Mouse (Mus musculus): ENCODE results near the gene Pop5. TPM values are rescaled to one million over a fixed set of nuclear protein-coding genes. Genes with fewer than 3 reads are reported as not detected.
A peak's percentile ranks its signal among the peaks of the same experiment; 100 is the strongest.

Pop5 gene
- polyA plus RNA-seq, 1 experiment = 79.9 TPM

DNA sequence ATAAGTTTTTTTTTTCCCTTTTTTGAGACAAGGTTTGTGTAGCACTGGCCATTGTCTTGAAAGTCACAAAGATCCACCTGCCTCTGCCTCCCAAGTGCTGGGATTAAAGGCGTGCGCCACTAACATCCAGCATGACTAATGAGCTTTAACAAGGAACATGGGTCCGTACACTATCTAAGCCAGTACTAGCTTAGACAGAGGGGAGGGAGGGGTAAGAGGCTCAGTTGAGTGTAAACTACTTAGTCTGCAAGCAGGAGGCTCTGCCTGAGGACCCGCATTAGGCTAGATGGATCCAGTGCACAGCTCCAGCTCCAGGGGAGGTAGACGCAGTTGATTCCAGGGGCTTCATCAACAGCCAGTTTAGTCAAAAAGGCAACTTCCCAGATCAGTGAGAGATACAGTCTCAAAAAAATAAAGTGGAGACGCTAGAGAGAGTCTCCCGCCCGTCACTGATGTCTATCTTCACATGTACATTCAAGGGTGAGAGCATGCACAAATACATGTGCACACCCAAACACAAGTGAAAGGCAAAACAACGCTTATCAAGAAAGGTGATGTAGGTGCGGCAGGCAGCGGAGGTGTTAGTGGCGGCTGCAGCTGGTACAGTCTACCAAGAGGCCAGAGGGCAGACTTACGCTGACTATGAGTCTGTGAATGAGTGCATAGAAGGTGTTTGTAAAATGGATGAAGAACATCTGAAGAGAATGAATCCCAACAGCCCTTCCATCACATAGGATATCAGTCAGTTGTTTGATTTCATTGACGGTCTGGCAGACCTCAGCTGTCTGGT, 27.1 kb downstream of the Pop5 start:
- no peak overlapping the region for H3K27ac ChIP-seq (ENCODE audit: insufficient read depth, low read length)
- H3K36me3 ChIP-seq (ENCODE audit: control insufficient read depth, insufficient read depth, low read length, poor library complexity, severe bottlenecking) = peaks cover 43% of the 10 kb centered on the region
- no peak overlapping the region for H3K4me3 ChIP-seq (ENCODE audit: low read depth, low read length)
- no peaks in the 10 kb centered on the region for H3K9me3 ChIP-seq (replicated peaks; ENCODE audit: control insufficient read depth, insufficient read depth, low read length, poor library complexity, severe bottlenecking)
- TF ChIP-seq CTCF (IDR thresholded peaks at IDR 0.05; ENCODE audit: low read depth, low read length) (no peak), EP300 (IDR thresholded peaks at IDR 0.05; ENCODE audit: insufficient read depth, low read depth, low read length) (no peak), POLR2A (IDR thresholded peaks at IDR 0.05; ENCODE audit: insufficient read depth, low read length) (no peak)
- H3K4me1 ChIP-seq (ENCODE audit: control insufficient read depth, insufficient read depth, low read length) = peaks cover 2% of the 10 kb centered on the region
- H3K27me3 ChIP-seq (ENCODE audit: control insufficient read depth, insufficient read depth, low read length, poor library complexity, severe bottlenecking) = no peaks in the 10 kb centered on the region
- no peak overlapping the region for H3K9ac ChIP-seq (ENCODE audit: low read depth, poor library complexity, severe bottlenecking)

GRCm38 (mm10) chr5:115266340-115266739, 30.7 kb downstream of the Pop5 start:
- Histone ChIP-seq H3K9ac (ENCODE audit: low read depth, poor library complexity, severe bottlenecking) (no peak overlapping the region), H3K4me3 (ENCODE audit: low read depth, low read length) (no peak overlapping the region), H3K27ac (ENCODE audit: insufficient read depth, low read length) (no peak overlapping the region), H3K27me3 (ENCODE audit: control insufficient read depth, insufficient read depth, low read length, poor library complexity, severe bottlenecking) (no peaks in the 10 kb centered on the region), H3K4me1 (ENCODE audit: control insufficient read depth, insufficient read depth, low read length) (peaks cover 2% of the 10 kb centered on the region), H3K9me3 (replicated peaks; ENCODE audit: control insufficient read depth, insufficient read depth, low read length, poor library complexity, severe bottlenecking) (no peaks in the 10 kb centered on the region), H3K36me3 (ENCODE audit: control insufficient read depth, insufficient read depth, low read length, poor library complexity, severe bottlenecking) (peaks cover 35% of the 10 kb centered on the region)
- TF ChIP-seq CTCF (IDR thresholded peaks at IDR 0.05; ENCODE audit: low read depth, low read length) (no peak), EP300 (IDR thresholded peaks at IDR 0.05; ENCODE audit: insufficient read depth, low read depth, low read length) (no peak), POLR2A (IDR thresholded peaks at IDR 0.05; ENCODE audit: insufficient read depth, low read length) (no peak)

GRCm38 (mm10) chr5:115266787-115267468, 31.3 kb downstream of the Pop5 start:
- Histone ChIP-seq H3K9ac (ENCODE audit: low read depth, poor library complexity, severe bottlenecking) (no peak overlapping the region), H3K4me3 (ENCODE audit: low read depth, low read length) (no peak overlapping the region), H3K36me3 (ENCODE audit: control insufficient read depth, insufficient read depth, low read length, poor library complexity, severe bottlenecking) (peaks cover 35% of the 10 kb centered on the region), H3K27me3 (ENCODE audit: control insufficient read depth, insufficient read depth, low read length, poor library complexity, severe bottlenecking) (no peaks in the 10 kb centered on the region), H3K4me1 (ENCODE audit: control insufficient read depth, insufficient read depth, low read length) (peaks cover 2% of the 10 kb centered on the region), H3K9me3 (replicated peaks; ENCODE audit: control insufficient read depth, insufficient read depth, low read length, poor library complexity, severe bottlenecking) (no peaks in the 10 kb centered on the region), H3K27ac (ENCODE audit: insufficient read depth, low read length) (no peak overlapping the region)
- no peak for TF ChIP-seq CTCF (IDR thresholded peaks at IDR 0.05; ENCODE audit: low read depth, low read length)

DNA sequence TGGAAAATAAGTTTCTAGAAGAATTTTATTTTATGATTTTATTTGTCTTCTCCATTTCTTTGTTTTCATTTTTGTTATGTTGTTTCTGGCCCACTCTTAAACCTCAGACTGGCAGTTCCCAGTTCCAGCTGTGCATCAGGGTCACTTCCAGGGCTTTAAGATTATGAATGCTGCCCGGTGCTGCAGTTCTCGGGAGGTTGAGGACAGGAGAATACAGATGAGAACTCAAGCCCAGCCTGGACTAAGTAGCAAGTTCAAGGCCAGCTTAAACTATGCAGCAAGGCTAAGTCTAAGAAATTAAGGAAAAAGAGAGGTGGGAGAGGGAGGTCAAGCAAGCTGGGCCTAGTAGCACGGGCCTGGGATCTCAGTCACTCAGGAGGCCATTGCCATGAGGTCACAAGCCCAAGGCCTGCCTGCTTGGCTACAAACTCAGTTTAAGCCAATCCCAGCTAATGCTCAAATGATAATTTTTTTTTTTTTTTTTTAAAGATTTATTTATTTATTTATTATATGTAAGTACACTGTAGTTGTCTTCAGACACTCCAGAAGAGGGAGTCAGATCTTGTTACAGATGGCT, 31.9 kb downstream of the Pop5 start:
- peak overlapping the region; percentile 41; the same call in 1 of the 2 replicates for H3K27ac ChIP-seq (ENCODE audit: insufficient read depth, low read length)
- peaks cover 35% of the 10 kb centered on the region for H3K36me3 ChIP-seq (ENCODE audit: control insufficient read depth, insufficient read depth, low read length, poor library complexity, severe bottlenecking)
- H3K4me1 ChIP-seq (ENCODE audit: control insufficient read depth, insufficient read depth, low read length) = peaks cover 2% of the 10 kb centered on the region
- no peaks in the 10 kb centered on the region for H3K27me3 ChIP-seq (ENCODE audit: control insufficient read depth, insufficient read depth, low read length, poor library complexity, severe bottlenecking)
- no peaks in the 10 kb centered on the region for H3K9me3 ChIP-seq (replicated peaks; ENCODE audit: control insufficient read depth, insufficient read depth, low read length, poor library complexity, severe bottlenecking)
- H3K4me3 ChIP-seq (ENCODE audit: low read depth, low read length) = no peak overlapping the region
- H3K9ac ChIP-seq (ENCODE audit: low read depth, poor library complexity, severe bottlenecking) = no peak overlapping the region
- TF ChIP-seq POLR2A (IDR thresholded peaks at IDR 0.05; ENCODE audit: insufficient read depth, low read length) (no peak), CTCF (IDR thresholded peaks at IDR 0.05; ENCODE audit: low read depth, low read length) (no peak), EP300 (IDR thresholded peaks at IDR 0.05; ENCODE audit: insufficient read depth, low read depth, low read length) (no peak)

DNA sequence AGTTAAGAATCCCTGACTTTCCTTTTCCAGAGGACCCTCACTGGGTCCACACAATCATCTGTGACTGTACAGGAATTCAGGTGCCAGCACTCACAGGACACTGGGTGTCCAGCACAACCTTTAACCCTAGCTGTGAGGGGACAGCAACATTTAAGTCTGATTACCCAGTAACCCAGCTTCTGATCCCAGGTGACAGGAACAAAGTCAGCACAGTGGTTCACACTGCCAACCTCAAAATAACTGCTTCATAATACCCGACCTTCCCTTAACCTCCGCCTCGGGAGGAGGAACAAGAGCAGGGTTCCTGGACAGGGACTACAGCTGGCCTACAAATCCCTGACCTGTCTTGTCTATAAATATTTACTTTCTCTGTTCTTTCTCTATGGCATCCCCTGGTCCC, 32.6 kb downstream of the Pop5 start:
- no peak overlapping the region for H3K27ac ChIP-seq (ENCODE audit: insufficient read depth, low read length)
- peaks cover 2% of the 10 kb centered on the region for H3K4me1 ChIP-seq (ENCODE audit: control insufficient read depth, insufficient read depth, low read length)
- no peaks in the 10 kb centered on the region for H3K27me3 ChIP-seq (ENCODE audit: control insufficient read depth, insufficient read depth, low read length, poor library complexity, severe bottlenecking)
- peaks cover 32% of the 10 kb centered on the region for H3K36me3 ChIP-seq (ENCODE audit: control insufficient read depth, insufficient read depth, low read length, poor library complexity, severe bottlenecking)
- TF ChIP-seq EP300 (IDR thresholded peaks at IDR 0.05; ENCODE audit: insufficient read depth, low read depth, low read length) (no peak), POLR2A (IDR thresholded peaks at IDR 0.05; ENCODE audit: insufficient read depth, low read length) (no peak), CTCF (IDR thresholded peaks at IDR 0.05; ENCODE audit: low read depth, low read length) (no peak)
- no peaks in the 10 kb centered on the region for H3K9me3 ChIP-seq (replicated peaks; ENCODE audit: control insufficient read depth, insufficient read depth, low read length, poor library complexity, severe bottlenecking)
- no peak overlapping the region for H3K9ac ChIP-seq (ENCODE audit: low read depth, poor library complexity, severe bottlenecking)
- no peak overlapping the region for H3K4me3 ChIP-seq (ENCODE audit: low read depth, low read length)

GRCm38 (mm10) chr5:115269969-115270368, 34.3 kb downstream of the Pop5 start:
- peaks cover 5% of the 10 kb centered on the region for H3K4me1 ChIP-seq (ENCODE audit: control insufficient read depth, insufficient read depth, low read length)
- no peaks in the 10 kb centered on the region for H3K9me3 ChIP-seq (replicated peaks; ENCODE audit: control insufficient read depth, insufficient read depth, low read length, poor library complexity, severe bottlenecking)
- no peak overlapping the region for H3K4me3 ChIP-seq (ENCODE audit: low read depth, low read length)
- no peaks in the 10 kb centered on the region for H3K27me3 ChIP-seq (ENCODE audit: control insufficient read depth, insufficient read depth, low read length, poor library complexity, severe bottlenecking)
- H3K36me3 ChIP-seq (ENCODE audit: control insufficient read depth, insufficient read depth, low read length, poor library complexity, severe bottlenecking) = peaks cover 29% of the 10 kb centered on the region
- H3K27ac ChIP-seq (ENCODE audit: insufficient read depth, low read length) = no peak overlapping the region
- no peak overlapping the region for H3K9ac ChIP-seq (ENCODE audit: low read depth, poor library complexity, severe bottlenecking)
- TF ChIP-seq EP300 (IDR thresholded peaks at IDR 0.05; ENCODE audit: insufficient read depth, low read depth, low read length) = no peak
- TF ChIP-seq POLR2A (IDR thresholded peaks at IDR 0.05; ENCODE audit: insufficient read depth, low read length) = no peak
- TF ChIP-seq CTCF (IDR thresholded peaks at IDR 0.05; ENCODE audit: low read depth, low read length) = no peak

Data from ES-Bruce4 (cell line).